Mouse (Mus musculus) bone marrow macrophage, adult 2 months (primary cell): ENCODE results near the gene Ttf1.

Experiments
- CTCF ChIP-seq: IDR thresholded peaks from 2 replicates; pipeline ENCODE4 v1.5.1; 2012; ENCODE audit warnings: low read depth, mild to moderate bottlenecking, low read length, moderate library complexity
- POLR2A ChIP-seq: IDR thresholded peaks from 2 replicates; pipeline ENCODE4 v1.6.1; 2012; ENCODE audit warnings: mild to moderate bottlenecking, low read depth, low read length, borderline replicate concordance

DNA sequence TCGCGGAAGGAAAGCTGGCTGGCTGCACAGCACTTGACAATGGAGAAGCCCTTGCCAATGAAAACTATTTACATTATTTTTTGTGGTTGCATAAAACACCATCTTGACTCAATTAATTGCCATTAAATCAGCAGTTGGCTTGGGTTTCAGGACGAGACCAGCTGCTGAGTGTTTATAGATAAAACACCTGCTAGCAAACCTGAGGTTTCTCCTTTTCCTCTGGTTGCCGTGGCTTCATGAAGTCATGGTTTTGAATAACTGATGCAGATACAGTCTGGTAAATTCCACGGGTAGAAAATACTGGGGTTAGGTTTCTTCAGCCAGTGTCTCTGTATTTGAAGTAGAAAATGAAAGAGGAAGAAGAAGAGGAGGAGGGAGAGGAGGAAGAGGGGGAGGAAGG is 8.1 kb upstream of the Ttf1 start:
- TF ChIP-seq POLR2A (no peak), CTCF (no peak)
